ENCODE assay signal across 11 mouse cellular contexts in the genomic region with DNA sequence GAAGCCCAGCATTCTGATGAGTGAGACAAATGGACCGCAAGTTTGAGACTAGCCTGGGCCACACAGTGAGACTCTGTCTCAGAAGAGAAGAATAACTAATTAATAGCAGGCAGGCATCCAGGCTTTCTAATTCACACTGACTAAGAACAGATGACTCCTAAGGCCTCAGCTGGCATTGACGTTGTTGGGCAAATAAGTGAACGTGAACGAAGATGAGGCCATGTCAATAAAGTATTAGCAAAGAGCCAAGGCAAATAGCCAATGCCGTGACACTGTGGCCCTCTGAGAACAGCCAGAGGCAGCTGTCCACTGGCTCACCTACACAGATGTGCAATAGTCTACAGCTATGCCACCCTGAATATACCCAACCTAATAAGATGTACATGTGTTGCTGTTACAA. TPM values are rescaled to one million over a fixed set of nuclear protein-coding genes. Genes with fewer than 3 reads are reported as not detected.
A peak's percentile ranks its signal among the peaks of the same experiment; 100 is the strongest.
DNase-seq lines count a peak whose midpoint lies in the region; ATAC-seq and TF ChIP-seq lines count a peak whose summit lies in the region.
"Had no signal": no experiment of that assay in that cellular context is flagged by ENCODE, and none has a peak within 500 bp of the region (broad histone marks: within the 10 kb centered on the region; RNA-seq: fewer than 3 reads in every experiment).

No protein-coding gene starts in this region.

- no peaks in the 10 kb centered on the region for H3K4me1 ChIP-seq in kidney, adult 2 months (ENCODE audit: control insufficient read depth, insufficient read depth, low read length)
- peaks cover 25% of the 10 kb centered on the region for H3K4me1 ChIP-seq in midbrain, embryonic 16.5 days (ENCODE audit: control insufficient read depth, insufficient read depth, low read length)
- peaks cover 24% of the 10 kb centered on the region for H3K4me1 ChIP-seq in midbrain, embryonic 15.5 days
- H3K4me1 ChIP-seq in stomach, postnatal 0 days (replicated peaks; ENCODE audit: control insufficient read depth, insufficient read depth) = no peaks in the 10 kb centered on the region; the same call in 1 of the 2 replicates

- no peak for ATAC-seq in midbrain, embryonic 16.5 days
- no peak for ATAC-seq in midbrain, embryonic 15.5 days (replicated peaks)
- no peak for ATAC-seq in stomach, postnatal 0 days (ENCODE audit: low FRiP score, low TSS enrichment)
- ATAC-seq in frontal cortex, adult (ENCODE audit: low TSS enrichment) = no peak

- H3K4me2 ChIP-seq in midbrain, embryonic 16.5 days (ENCODE audit: low read length) = no peak overlapping the region
- H3K4me2 ChIP-seq in midbrain, embryonic 15.5 days = no peak overlapping the region
- no peak overlapping the region; the same call in 1 of the 2 replicates for H3K4me2 ChIP-seq in stomach, postnatal 0 days (replicated peaks; ENCODE audit: low read depth)
- H3K4me2 ChIP-seq: hindbrain, embryonic 15.5 days had no signal

- peak overlapping the region; percentile 77 for H3K27ac ChIP-seq in kidney, adult 2 months (ENCODE audit: insufficient read depth, low read depth, low read length)
- H3K27ac ChIP-seq in midbrain, embryonic 16.5 days (ENCODE audit: low read length) = 0 out of 2 replicates have a peak overlapping the region, but pooled peaks have one; percentile 20
- H3K27ac ChIP-seq in midbrain, embryonic 15.5 days = no peak overlapping the region
- no peak overlapping the region for H3K27ac ChIP-seq in stomach, postnatal 0 days (replicated peaks)
- H3K27ac ChIP-seq: hindbrain, embryonic 15.5 days had no signal

- no peak for TF ChIP-seq CTCF in kidney, adult 2 months (conservative IDR thresholded peaks at IDR 0.05; ENCODE audit: insufficient read depth, insufficient read length, low read depth, low read length)
- no peak for TF ChIP-seq CTCF in stomach, postnatal 0 days (IDR thresholded peaks at IDR 0.05; ENCODE audit: low read depth)

- H3K4me3 ChIP-seq in kidney, adult 2 months (ENCODE audit: insufficient read depth, low read depth, low read length) = peak overlapping the region; percentile 16
- H3K4me3 ChIP-seq in midbrain, embryonic 16.5 days (ENCODE audit: low read depth, low read length) = 0 out of 2 replicates have a peak overlapping the region, but pooled peaks have one; percentile 6
- no peak overlapping the region for H3K4me3 ChIP-seq in midbrain, embryonic 15.5 days
- 0 out of 2 replicates have a peak overlapping the region, but pooled peaks have one; percentile 12 for H3K4me3 ChIP-seq in stomach, postnatal 0 days (ENCODE audit: low read depth, low read length)

- TF ChIP-seq POLR2A in kidney, adult 2 months (IDR thresholded peaks at IDR 0.05; ENCODE audit: low read depth, low read length) = no peak

- H3K27me3 ChIP-seq in kidney, adult 2 months (replicated peaks; ENCODE audit: control insufficient read depth, insufficient read depth, low read length) = no peaks in the 10 kb centered on the region
- H3K27me3 ChIP-seq in midbrain, embryonic 16.5 days (ENCODE audit: control insufficient read depth, insufficient read depth, low read depth, low read length) = peaks cover 26% of the 10 kb centered on the region
- H3K27me3 ChIP-seq in midbrain, embryonic 15.5 days (replicated peaks) = peaks cover 33% of the 10 kb centered on the region
- H3K27me3 ChIP-seq in stomach, postnatal 0 days (ENCODE audit: control insufficient read depth, insufficient read depth, low read length) = no peaks in the 10 kb centered on the region; the same call in 1 of the 2 replicates

- 77% methylated on average over 5 of the region's 5 CpGs for WGBS in kidney, adult 2 months
- WGBS in midbrain, embryonic 16.5 days = 53% methylated on average over 5 of the region's 5 CpGs
- 72% methylated on average over 5 of the region's 5 CpGs for WGBS in midbrain, embryonic 15.5 days
- 64% methylated on average over 5 of the region's 5 CpGs for whole genome bisulfite sequencing in stomach, postnatal 0 days

- no peaks in the 10 kb centered on the region for H3K9me3 ChIP-seq in midbrain, embryonic 16.5 days (replicated peaks; ENCODE audit: control insufficient read depth, low read length, poor library complexity, severe bottlenecking)
- H3K9me3 ChIP-seq in midbrain, embryonic 15.5 days = no peaks in the 10 kb centered on the region
- no peaks in the 10 kb centered on the region for H3K9me3 ChIP-seq in stomach, postnatal 0 days (ENCODE audit: control insufficient read depth, low read length)
- H3K9me3 ChIP-seq: hindbrain, embryonic 15.5 days had no signal

- no peak overlapping the region for H3K9ac ChIP-seq in midbrain, embryonic 16.5 days (ENCODE audit: low read depth, low read length)
- H3K9ac ChIP-seq in midbrain, embryonic 15.5 days = no peak overlapping the region
- H3K9ac ChIP-seq in stomach, postnatal 0 days (ENCODE audit: low read length) = no peak overlapping the region
- H3K9ac ChIP-seq: hindbrain, embryonic 15.5 days had no signal

- peak; percentile 37 to 42 for DNase-seq in cerebellum, postnatal 10 days
- no peak for DNase-seq in cerebellum, adult 11 months
- no peak for DNase-seq in kidney, adult 2 months
- DNase-seq in kidney, adult 11 months = no peak
- no peak for DNase-seq in stomach, postnatal 0 days (ENCODE audit: low spot score)
- DNase-seq: cerebellum, adult 8-10 months had no signal

- H3K36me3 ChIP-seq in kidney, adult 2 months (ENCODE audit: control insufficient read depth, insufficient read depth, low read length) = no peaks in the 10 kb centered on the region
- H3K36me3 ChIP-seq in midbrain, embryonic 16.5 days (ENCODE audit: control insufficient read depth, insufficient read depth, low read length) = no peaks in the 10 kb centered on the region
- no peaks in the 10 kb centered on the region for H3K36me3 ChIP-seq in midbrain, embryonic 15.5 days (replicated peaks)
- no peaks in the 10 kb centered on the region for H3K36me3 ChIP-seq in stomach, postnatal 0 days (ENCODE audit: control insufficient read depth, insufficient read depth, low read length)
- H3K36me3 ChIP-seq: G1E; hindbrain, embryonic 15.5 days had no signal

- no peak for TF ChIP-seq EP300 in stomach, postnatal 0 days (optimal IDR thresholded peaks at IDR 0.05)

RNA-seq across cellular contexts. Expression of a gene that starts 2.9 kb away (rescaled TPM):
- polyA plus RNA-seq in kidney, adult 2 months (2012; rRNA removed) = 28.0 and 32.3 TPM in 2 replicates
- polyA plus RNA-seq in midbrain, embryonic 16.5 days (2015; fragmentation: Nextera tagmentation; extraction: Ambion mirVana) = 22.7 and 26.4 TPM in 2 replicates
- 25.0 and 25.4 TPM in 2 replicates for polyA plus RNA-seq in midbrain, embryonic 15.5 days (2015; fragmentation: Nextera tagmentation; extraction: Ambion mirVana)
- polyA plus RNA-seq in stomach, postnatal 0 days (2015; fragmentation: Nextera tagmentation; extraction: Ambion mirVana) = 6.1 and 6.5 TPM in 2 replicates
- polyA plus RNA-seq: G1E had no signal

Comparison
In these comparisons a context has a peak if more than half of its experiments do, and no peak if none do; other contexts are left out.
1. DNase-seq: peak in cerebellum, postnatal 10 days (2 of 2); none in cerebellum, adult 11 months (single experiment), kidney, adult 2 months (single experiment), kidney, adult 11 months (single experiment) and stomach, postnatal 0 days (single experiment).
2. H3K27ac ChIP-seq: peak in kidney, adult 2 months (single experiment) and midbrain, embryonic 16.5 days (single experiment); none in midbrain, embryonic 15.5 days (single experiment) and stomach, postnatal 0 days (single experiment).